Mouse (Mus musculus) cerebellum, adult 2 months (tissue): ENCODE results near the gene Tmem132b.

Source experiments
- CTCF ChIP-seq: fragments of 200-500 bp; IDR thresholded peaks from 2 replicates; pipeline ENCODE4 v1.5.1; 2011; ENCODE audit warnings: low read depth, mild to moderate bottlenecking, control low read depth, low read length, moderate library complexity, borderline replicate concordance; ENCODE audit not compliant: insufficient read depth
- POLR2A ChIP-seq: fragments of 200-500 bp; IDR thresholded peaks from 2 replicates; pipeline ENCODE4 v1.6.1; 2011; ENCODE audit warnings: low read length, control low read depth, borderline replicate concordance; ENCODE audit not compliant: insufficient read depth

GRCm38 (mm10) chr5:125792643-125793042 is 261.1 kb downstream of the Tmem132b start:
- TF ChIP-seq CTCF (no peak), POLR2A (no peak)
